Mouse (Mus musculus) adrenal gland, postnatal 25 days (tissue): ENCODE data around the gene Prkar1a. TPM values are rescaled to one million over a fixed set of nuclear protein-coding genes. Genes with fewer than 3 reads are reported as not detected.
A peak's percentile ranks its signal among the peaks of the same experiment; 100 is the strongest.
"Not testable (repeated sequence)": the region's sequence is repeated elsewhere in the genome, so short reads cannot be mapped to it uniquely, and the experiment has no call there.

ENCODE experiments used
- DNase-seq: peaks from one replicate; pipeline ENCODE4 v3.0.0; 2021; ENCODE audit warnings: mixed read lengths
- total RNA-seq: library from RNA; stranded (reverse); gene quantifications from 2 replicates; pipeline ENCODE4 v1.2.3, GENCODE M21; 2021

Gene Prkar1a
- total RNA-seq, 1 experiment from 2014 or later, result 386 TPM

DNA sequence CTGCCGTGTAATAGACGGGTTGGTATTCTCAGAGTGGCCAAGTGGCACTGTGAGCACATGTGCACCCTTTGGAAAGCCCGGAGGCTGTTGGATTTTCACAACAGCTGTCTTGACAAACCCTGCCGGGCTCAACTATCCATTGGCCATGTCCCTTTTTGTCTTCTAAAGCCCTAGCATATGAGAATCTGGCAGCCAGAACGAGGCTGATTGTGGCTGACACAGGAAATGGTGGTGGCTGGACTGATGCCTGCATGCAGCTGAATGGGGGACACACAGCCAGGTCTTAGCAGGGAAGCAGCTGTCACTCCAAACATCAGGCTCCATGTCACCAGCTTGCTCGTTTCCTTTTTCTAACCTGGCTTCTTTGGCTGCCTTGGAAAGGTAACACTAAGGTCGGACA lies 695 bp upstream of the Prkar1a start:
- DNase-seq, result no peak

- DNase-seq, result peak; percentile 70
These were observed 933 bp downstream of the Prkar1a start for GRCm38 (mm10) chr11:109649975-109650701.

- peak; percentile 92 for DNase-seq
These were observed 1.8 kb downstream of the Prkar1a start for GRCm38 (mm10) chr11:109650788-109651565.

GRCm38 (mm10) chr11:109651566-109652024 lies 2.4 kb downstream of the Prkar1a start:
- peak; percentile 32 for DNase-seq

- no peak for DNase-seq
These were observed 3.3 kb downstream of the Prkar1a start for GRCm38 (mm10) chr11:109652505-109652904.

DNA sequence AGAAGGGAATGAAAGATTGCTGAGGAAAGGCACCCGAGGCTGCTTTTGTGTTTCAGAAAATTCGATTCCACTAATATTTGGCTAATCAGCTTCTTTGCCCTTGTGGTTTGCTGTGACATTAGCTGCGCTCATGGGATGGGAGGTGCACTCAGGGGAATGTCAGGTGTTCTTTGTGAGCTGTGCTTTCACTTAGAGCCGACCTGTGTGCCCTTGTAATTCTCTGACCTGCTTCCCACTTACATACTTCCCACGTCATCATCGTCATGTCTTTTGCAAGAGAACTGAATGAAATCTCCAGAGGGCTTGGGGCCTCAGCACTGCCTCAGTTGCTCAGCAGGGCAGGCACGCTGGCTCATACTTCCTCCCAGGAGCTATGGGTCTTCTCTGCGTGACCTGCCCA lies 4.0 kb downstream of the Prkar1a start:
- DNase-seq, result no peak

GRCm38 (mm10) chr11:109654581-109654980 lies 5.4 kb downstream of the Prkar1a start:
- no peak for DNase-seq

- DNase-seq, result no peak
These were observed 7.0 kb downstream of the Prkar1a start for GRCm38 (mm10) chr11:109656232-109656631.

- not testable (repeated sequence) for DNase-seq
These were observed 11.3 kb downstream of the Prkar1a start for GRCm38 (mm10) chr11:109660526-109660925.

DNA sequence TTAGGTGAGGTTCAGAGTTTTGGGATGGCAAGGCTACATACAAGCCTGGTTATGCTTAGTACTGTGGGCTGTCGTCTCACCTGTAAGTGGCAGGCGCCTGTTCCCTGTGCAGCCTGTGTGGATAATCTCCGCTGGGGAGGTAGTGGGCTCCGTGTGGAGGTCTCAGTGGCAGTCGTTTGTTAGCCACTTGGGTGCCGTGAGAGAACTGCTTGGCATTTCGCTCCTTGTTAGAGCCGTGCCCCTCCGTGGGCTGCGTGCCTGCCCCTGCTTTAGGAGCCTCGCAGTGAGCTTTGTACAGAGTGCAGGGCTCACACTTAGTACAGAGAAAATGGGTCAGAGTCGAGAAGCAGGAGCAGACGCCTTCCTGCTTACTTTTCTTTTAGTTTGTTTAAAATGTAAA lies 15.1 kb downstream of the Prkar1a start:
- DNase-seq, result no peak

- no peak for DNase-seq
These were observed 16.2 kb downstream of the Prkar1a start for GRCm38 (mm10) chr11:109665424-109665823.

DNA sequence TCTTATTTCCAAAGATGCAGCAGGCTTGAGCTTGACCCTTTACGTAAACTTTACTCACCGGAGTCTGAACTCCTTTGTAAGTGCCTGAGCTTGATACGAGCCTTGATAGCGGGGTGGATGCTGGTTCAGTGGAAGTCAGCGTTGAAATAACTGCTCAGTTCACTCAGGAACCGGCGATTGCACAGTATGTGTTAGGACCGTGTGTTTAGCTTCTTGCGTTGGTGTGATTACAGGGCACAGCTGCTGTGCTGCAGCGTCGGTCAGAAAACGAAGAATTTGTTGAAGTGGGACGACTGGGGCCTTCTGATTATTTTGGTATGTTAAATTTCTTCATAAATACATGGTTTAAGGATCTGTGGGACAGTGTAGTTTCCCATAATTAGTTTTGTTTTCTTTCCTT lies 17.2 kb downstream of the Prkar1a start:
- no peak for DNase-seq

DNA sequence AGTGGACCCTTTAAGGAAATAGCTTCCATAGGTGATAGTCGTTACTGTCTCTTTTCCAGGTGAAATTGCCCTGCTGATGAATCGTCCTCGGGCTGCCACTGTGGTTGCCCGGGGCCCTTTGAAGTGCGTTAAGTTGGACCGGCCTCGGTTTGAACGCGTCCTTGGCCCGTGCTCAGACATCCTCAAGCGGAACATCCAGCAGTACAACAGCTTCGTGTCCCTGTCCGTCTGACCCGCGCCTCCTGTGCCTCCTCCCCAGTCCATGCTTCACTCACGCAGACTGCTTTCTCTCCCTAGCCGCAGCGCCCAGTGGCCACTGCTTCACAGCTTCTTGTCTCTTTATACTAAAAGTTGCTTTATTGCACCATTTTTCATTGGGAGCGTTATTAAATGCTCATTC lies 18.2 kb downstream of the Prkar1a start:
- DNase-seq, result peak; percentile 55

- no peak for DNase-seq
These were observed 19.0 kb downstream of the Prkar1a start for GRCm38 (mm10) chr11:109668115-109668725.

DNA sequence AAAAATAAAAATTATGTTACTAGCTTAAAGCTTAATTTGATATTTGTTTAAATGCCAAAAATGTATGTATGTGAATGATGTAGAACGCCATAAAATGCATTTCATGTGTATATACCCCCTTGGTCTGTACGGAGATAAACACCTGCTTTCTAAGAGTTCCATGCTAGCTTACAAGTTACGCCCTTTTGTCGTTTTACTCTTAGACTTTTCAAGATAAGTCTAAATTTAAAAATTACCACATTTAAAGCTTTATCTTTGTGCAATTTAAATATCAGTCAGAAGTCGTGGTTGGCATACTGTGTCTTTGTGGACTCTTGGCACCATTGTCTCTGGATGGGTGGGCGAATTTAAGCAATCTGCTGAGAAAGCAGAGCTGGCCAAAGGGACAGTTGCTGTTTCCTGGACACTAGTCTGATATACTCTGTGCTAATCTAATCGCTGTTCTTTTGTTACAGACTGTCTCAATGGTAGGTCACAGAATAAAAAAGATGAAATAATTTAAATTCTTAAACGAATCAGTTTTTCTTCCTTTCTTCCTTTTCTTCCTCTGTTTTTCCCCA lies 20.0 kb downstream of the Prkar1a start:
- DNase-seq, result no peak

GRCm38 (mm10) chr11:109670026-109670916 lies 21.1 kb downstream of the Prkar1a start:
- DNase-seq, result no peak

DNA sequence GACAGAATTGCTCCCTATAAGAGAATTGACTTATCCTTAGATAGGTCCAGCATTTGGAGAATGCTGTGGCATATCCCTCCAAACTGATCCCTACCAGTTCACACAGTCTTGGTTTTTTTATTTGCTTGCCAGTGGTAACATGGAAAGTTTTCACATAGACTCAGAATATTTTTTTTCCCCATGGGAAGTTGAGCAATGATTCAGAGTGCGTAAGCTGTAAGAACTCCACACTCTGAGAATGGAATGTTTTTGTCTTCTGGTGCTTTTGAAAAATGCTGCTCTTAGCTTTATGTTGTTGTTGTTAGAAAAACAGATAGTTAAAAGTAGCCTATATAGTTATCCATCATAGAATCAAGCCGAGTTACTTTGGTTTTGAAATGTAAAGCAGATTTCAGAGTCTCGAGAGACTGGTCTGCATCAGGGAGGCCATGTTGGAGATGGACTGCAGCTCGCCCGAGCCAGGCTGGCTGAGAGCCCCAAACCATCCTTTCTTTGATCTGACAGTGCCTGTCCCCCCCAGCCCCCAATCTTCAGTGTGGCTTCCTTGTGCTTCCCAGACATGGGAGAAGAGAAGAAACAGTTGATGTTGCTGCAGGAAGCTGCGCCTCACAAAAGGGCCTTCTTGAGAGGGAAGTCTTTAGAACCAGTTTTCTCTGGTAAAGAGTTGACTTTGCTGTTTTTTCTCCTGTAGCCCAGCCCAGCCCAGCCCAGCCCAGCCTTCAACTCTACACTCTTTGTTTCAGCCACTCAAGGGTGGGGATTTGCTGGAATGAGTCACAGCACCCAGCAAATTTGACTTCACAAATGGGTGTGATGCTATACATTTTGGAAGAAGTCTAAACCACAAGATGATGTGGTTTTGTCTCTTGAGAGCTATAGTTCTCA lies 22.2 kb downstream of the Prkar1a start:
- no peak for DNase-seq

DNA sequence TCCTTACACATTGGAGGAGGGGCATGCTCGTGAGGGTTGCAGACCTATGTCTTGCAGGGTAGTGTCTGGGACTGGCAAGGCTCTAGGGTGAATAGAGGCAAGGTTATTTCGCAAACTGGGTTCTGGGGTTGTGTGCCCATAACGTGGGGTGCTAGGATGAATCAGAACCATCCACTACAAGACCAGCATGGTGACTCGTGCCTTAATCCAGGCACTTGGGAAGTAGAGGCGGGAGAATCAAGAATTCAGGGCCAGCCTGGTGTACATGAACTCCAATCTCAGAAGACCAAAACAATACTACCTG lies 22.8 kb downstream of the Prkar1a start:
- no peak for DNase-seq

- no peak for DNase-seq
These were observed 23.2 kb downstream of the Prkar1a start for GRCm38 (mm10) chr11:109672396-109672795.

DNA sequence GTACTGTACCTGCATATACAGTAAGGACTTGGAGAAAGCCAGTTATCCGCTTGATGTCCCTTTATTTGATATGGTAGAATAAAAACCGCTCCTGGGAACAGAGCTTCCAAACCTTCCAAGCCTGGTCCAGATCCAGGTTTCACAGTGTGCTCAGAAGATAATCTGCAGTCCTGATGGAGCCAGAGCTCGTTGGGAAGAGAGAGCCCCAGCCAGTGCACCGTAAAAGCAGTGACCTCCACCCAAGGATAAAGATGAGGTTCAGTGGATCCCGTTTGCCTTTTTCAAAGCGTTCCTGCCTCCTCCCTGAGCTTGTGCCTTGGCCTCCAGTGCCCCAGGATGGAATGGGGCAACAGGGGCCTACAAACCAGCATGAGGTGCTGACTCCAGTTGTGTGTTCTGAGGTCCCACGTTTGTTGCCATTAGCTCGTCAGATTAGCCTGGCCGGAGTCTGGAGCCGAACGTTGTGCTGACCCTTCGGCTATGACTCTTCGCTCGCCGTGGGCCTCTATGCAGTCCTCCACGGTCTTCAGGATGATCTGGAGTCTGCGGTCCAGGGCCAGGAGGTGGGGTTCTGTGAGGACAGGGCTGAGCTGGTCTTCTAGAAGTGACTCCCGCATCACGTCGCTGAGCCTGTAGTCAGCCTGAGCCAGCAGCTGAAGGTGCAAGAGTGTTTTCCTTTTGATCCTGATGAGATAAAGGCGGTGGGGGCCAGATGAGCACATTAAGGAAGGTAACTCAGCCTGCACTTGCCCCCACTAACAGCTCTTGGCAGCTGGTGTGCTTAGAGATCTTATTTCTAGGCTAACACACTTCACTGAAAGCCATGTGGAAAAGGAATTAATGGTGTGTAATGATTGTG lies 23.9 kb downstream of the Prkar1a start:
- no peak for DNase-seq
